Comparison of ENCODE assay signal across 27 mouse cellular contexts in genomic region chr11:89006404-89006803, GRCm38 (mm10). TPM values are rescaled to one million over a fixed set of nuclear protein-coding genes. Genes with fewer than 3 reads are reported as not detected.
"Had no signal": no experiment of that assay in that cellular context is flagged by ENCODE, and none has a peak within 500 bp of the region (broad histone marks: within the 10 kb centered on the region; RNA-seq: fewer than 3 reads in every experiment).

No protein-coding gene starts in this region.

- DNase-seq: lung, adult 2 months; lung, postnatal 14 days; lung, postnatal 36 days; retina, postnatal 1 day; right cerebral cortex, adult 18-20 months; right cerebral cortex, postnatal 25 days; right cerebral cortex, postnatal 4 days; spleen, adult 18-20 months; thymus, adult 2 months; thymus, postnatal 25 days; thymus, postnatal 4 days had no signal

- H3K27me3 ChIP-seq: lung, embryonic 15.5 days; megakaryocyte, embryonic 14.5 days; midbrain, embryonic 13.5 days; midbrain, embryonic 15.5 days; neural tube, embryonic 12.5 days had no signal

- H3K9ac ChIP-seq: liver, embryonic 14.5 days; lung, embryonic 15.5 days; midbrain, embryonic 13.5 days; midbrain, embryonic 15.5 days; neural tube, embryonic 12.5 days had no signal

- H3K4me3 ChIP-seq: lung, embryonic 15.5 days; midbrain, embryonic 13.5 days; midbrain, embryonic 15.5 days; neural tube, embryonic 12.5 days had no signal

- H3K4me1 ChIP-seq: midbrain, embryonic 13.5 days; midbrain, embryonic 15.5 days; neural tube, embryonic 12.5 days had no signal

- ATAC-seq: lung, postnatal 0 days; midbrain, embryonic 13.5 days; midbrain, embryonic 15.5 days had no signal

- H3K9me3 ChIP-seq: lung, embryonic 15.5 days; megakaryocyte, embryonic 14.5 days; midbrain, embryonic 13.5 days; midbrain, embryonic 15.5 days; neural tube, embryonic 12.5 days had no signal

- H3K27ac ChIP-seq: liver, embryonic 14.5 days; lung, embryonic 15.5 days; macrophage; midbrain, embryonic 13.5 days; midbrain, embryonic 15.5 days; neural tube, embryonic 12.5 days had no signal

- H3K4me2 ChIP-seq: lung, embryonic 15.5 days; midbrain, embryonic 11.5 days; midbrain, embryonic 13.5 days; midbrain, embryonic 15.5 days; neural tube, embryonic 12.5 days had no signal

- H3K36me3 ChIP-seq: midbrain, embryonic 13.5 days; midbrain, embryonic 15.5 days; neural tube, embryonic 12.5 days had no signal

RNA-seq across cellular contexts. Expression of gene Elobl, which starts 39.7 kb away (rescaled TPM):
- total RNA-seq: monocyte, adult 5-6 weeks had no signal
- polyA plus RNA-seq: liver, embryonic 14.5 days; liver, embryonic 16.5 days; lung, embryonic 15.5 days; lung, postnatal 0 days; macrophage; midbrain, embryonic 11.5 days; midbrain, embryonic 13.5 days; midbrain, embryonic 15.5 days; midbrain, postnatal 0 days; neural tube, embryonic 12.5 days; neural tube, embryonic 14.5 days; stomach, embryonic 14.5 days; stomach, embryonic 16.5 days; urinary bladder, adult 2 months had no signal
